Mouse (Mus musculus) brain, embryonic 14.5 days (tissue): Measurements from ENCODE around the gene Washc2. TPM values are rescaled to one million over a fixed set of nuclear protein-coding genes. Genes with fewer than 3 reads are reported as not detected.
"Not testable (repeated sequence)": the region's sequence is repeated elsewhere in the genome, so short reads cannot be mapped to it uniquely, and the experiment has no call there.

ENCODE experiments used
- DNase-seq: peaks from one replicate; pipeline ENCODE4 v3.0.0-alpha.2; 2011; ENCODE audit warnings: low read depth
- CTCF ChIP-seq: fragments of 200-500 bp; IDR thresholded peaks from 2 replicates; pipeline ENCODE4 v1.5.1; 2012; ENCODE audit warnings: inconsistent platforms, mild to moderate bottlenecking, moderate library complexity, borderline replicate concordance; ENCODE audit not compliant: insufficient read depth, insufficient read length; ENCODE audit errors: extremely low read depth
- POLR2A ChIP-seq: fragments of 200-500 bp; IDR thresholded peaks from 2 replicates; pipeline ENCODE4 v1.6.1; 2012; ENCODE audit warnings: mild to moderate bottlenecking, inconsistent platforms, borderline replicate concordance; ENCODE audit not compliant: poor library complexity, insufficient read depth, insufficient read length, severe bottlenecking; ENCODE audit errors: extremely low read depth
- polyA plus RNA-seq: library from polyadenylated mRNA; depleted of rRNA; stranded (reverse); fragments of >200 nt; gene quantifications from 2 replicates; pipeline ENCODE4 v1.2.3, GENCODE M21; 2012

Washc2 gene
- polyA plus RNA-seq, 1 experiment = 105 TPM

- TF ChIP-seq CTCF (no peak), POLR2A (no peak)
- DNase-seq = no peak
Observed at GRCm38 (mm10) chr6:116199682-116200081, 8.2 kb upstream of the Washc2 start.

GRCm38 (mm10) chr6:116227767-116228166 lies 19.9 kb downstream of the Washc2 start:
- no peak for DNase-seq
- TF ChIP-seq POLR2A = no peak
- TF ChIP-seq CTCF = no peak

- peak; percentile 75 for DNase-seq
Observed at GRCm38 (mm10) chr6:116228785-116229525, 21.1 kb downstream of the Washc2 start.

GRCm38 (mm10) chr6:116234821-116235220 lies 27.0 kb downstream of the Washc2 start:
- not testable (repeated sequence) for DNase-seq

More at GRCm38 (mm10) chr6:116228785-116229525, 21.1 kb downstream of the Washc2 start:
- TF ChIP-seq CTCF (peak; percentile 97), POLR2A (no peak)

DNA sequence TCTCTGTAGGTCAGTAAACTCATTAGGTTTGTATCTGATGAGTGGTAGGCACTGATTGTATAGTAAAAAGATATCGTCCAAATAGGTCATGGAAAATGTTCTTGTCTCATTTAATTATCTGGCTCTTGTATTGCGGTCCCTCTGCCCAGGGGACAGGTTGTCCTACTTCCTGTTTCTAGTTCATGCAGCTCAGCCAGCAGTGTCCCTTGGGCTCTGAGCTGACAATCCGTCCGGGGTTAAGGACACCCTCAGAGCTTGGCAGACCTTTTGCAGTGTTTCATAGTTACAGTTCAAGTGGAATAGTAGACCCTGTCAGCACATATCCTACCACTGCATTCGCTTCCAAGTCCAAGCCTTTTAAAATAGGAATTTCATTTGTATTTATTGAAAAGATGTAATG lies 27.5 kb downstream of the Washc2 start:
- TF ChIP-seq POLR2A = no peak
- TF ChIP-seq CTCF = no peak
- no peak for DNase-seq

- no peak for DNase-seq
- TF ChIP-seq POLR2A (no peak), CTCF (no peak)
Observed at GRCm38 (mm10) chr6:116238083-116238482, 30.2 kb downstream of the Washc2 start.

DNA sequence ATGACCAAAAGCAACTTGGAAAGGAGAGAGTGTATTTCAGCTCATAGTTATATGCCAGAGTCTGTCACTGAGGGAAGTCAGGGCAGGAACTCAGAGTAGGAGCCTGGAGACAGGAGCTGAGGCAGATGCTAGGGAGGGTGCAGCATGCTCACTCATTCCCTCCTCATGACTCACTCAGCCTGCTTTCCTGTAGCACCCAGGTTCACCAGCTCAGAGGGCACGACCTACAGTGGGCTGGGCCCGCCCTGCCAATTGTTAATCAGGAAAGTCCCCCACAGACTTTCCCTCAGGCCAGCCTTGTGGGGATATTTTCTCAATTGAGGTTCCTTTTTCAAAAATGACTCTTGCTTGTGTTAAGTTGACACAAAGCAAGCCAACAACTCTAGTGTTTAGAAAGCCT lies 32.5 kb downstream of the Washc2 start:
- no peak for DNase-seq

DNA sequence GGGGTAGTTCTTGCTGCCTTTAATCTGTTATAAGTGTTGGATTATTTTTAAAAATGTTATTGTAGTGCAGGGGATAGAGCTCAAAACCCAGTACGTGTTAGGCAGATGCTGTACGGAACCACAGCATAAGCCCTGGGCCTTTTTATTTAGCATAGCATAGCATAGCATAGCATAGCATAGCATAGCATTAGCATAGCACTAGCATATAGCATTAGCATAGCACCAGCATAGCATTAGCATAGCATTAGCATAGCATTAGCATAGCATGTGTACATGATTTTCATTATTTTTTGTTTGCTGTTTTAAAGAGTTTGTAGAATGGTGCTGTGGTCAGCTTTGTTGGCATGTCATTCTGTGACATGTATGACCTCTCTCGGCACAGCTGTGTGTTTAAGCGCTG lies 51.8 kb downstream of the Washc2 start:
- peak; percentile 9 for DNase-seq

More for the DNA sequence above, 32.5 kb downstream of the Washc2 start:
- TF ChIP-seq POLR2A (no peak), CTCF (no peak)

GRCm38 (mm10) chr6:116260481-116260880 lies 52.6 kb downstream of the Washc2 start:
- no peak for TF ChIP-seq POLR2A
- no peak for TF ChIP-seq CTCF
- no peak for DNase-seq

More for the DNA sequence above, 51.8 kb downstream of the Washc2 start:
- TF ChIP-seq CTCF = no peak
- TF ChIP-seq POLR2A = no peak

DNA sequence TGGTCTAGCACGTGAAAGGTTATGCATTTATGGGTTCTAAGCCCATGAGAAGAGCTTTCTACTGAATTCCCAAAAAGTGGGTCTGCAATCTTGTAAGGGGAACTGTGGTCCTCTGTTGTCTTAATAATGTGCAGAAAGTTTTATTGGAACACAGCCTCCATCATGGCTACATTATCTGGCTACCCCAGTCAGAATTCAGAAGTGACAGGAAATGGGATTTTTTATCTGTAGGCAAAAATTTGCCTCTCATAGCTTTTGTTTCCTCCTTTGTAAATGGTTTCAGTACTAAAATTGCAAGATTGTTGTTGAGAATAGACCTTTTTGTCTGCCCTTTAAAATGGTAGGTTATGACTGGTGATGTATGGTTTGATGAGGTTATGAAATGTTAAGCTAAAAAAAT lies 55.0 kb downstream of the Washc2 start:
- no peak for DNase-seq
- TF ChIP-seq POLR2A (no peak), CTCF (no peak)

GRCm38 (mm10) chr6:116264018-116264651 lies 56.3 kb downstream of the Washc2 start, which contains the start of gene Zfand4:
Gene Zfand4 (plus strand): TSS chr6:116264222.
- TF ChIP-seq POLR2A = peak; percentile 78; the same call in 1 of the 2 replicates
- no peak for TF ChIP-seq CTCF
- DNase-seq = peak; percentile 97

DNA sequence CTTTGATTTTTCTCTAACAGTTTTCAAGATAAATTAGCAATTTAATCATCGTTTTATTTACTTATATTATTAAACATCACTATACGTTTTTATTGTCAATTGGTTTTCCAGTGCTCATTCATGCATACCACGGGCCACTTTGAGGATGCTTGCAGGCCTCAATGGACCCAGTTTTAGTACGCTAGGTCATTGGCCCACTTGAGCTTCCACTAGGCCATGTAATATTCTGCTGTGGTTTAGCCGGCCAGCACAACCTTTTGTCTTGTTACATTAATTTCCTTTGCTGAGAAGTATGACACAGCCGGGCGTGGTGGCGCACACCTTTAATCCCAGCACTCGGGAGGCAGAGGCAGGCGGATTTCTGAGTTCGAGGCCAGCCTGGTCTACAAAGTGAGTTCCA lies 57.0 kb downstream of the Washc2 start:
- no peak for TF ChIP-seq POLR2A
- no peak for TF ChIP-seq CTCF
- DNase-seq = peak; percentile 23
